Mouse (Mus musculus): ENCODE measurements at regions not wholly inside any gene's neighbourhood (a gene's known extent, or its start where the extent isn't known, plus 50 kb on each side); places are given as distances from the start of the nearest gene placed in this dataset.

- Histone ChIP-seq H3K27me3 (replicated peaks; ENCODE audit: control insufficient read depth, insufficient read depth, low read length) (no peaks in the 10 kb centered on the region), H3K27ac (ENCODE audit: low read depth, low read length) (no peak overlapping the region), H3K36me3 (ENCODE audit: control insufficient read depth, insufficient read depth, low read length) (no peaks in the 10 kb centered on the region), H3K9me3 (ENCODE audit: control insufficient read depth, low read length) (no peaks in the 10 kb centered on the region), H3K4me1 (ENCODE audit: control insufficient read depth, insufficient read depth, low read depth, low read length) (no peaks in the 10 kb centered on the region), H3K4me2 (ENCODE audit: low read length) (no peak overlapping the region), H3K4me3 (ENCODE audit: low read length) (no peak overlapping the region), H3K9ac (ENCODE audit: low read depth, low read length) (no peak overlapping the region)
- WGBS: 82% methylated on average over 4 of the region's 4 CpGs
- ATAC-seq: no peak
These were observed 141.4 kb upstream of the Jarid2 start for GRCm38 (mm10) chr13:44587846-44588245.

GRCm38 (mm10) chr13:44594645-44595044, 134.6 kb upstream of the Jarid2 start:
- no peaks in the 10 kb centered on the region for H3K36me3 ChIP-seq (ENCODE audit: control insufficient read depth, insufficient read depth, low read length)
- 80% methylated on average over 5 of the region's 5 CpGs for WGBS
- no peaks in the 10 kb centered on the region for H3K9me3 ChIP-seq (ENCODE audit: control insufficient read depth, low read length)
- H3K4me1 ChIP-seq (ENCODE audit: control insufficient read depth, insufficient read depth, low read depth, low read length): no peaks in the 10 kb centered on the region
- no peak for ATAC-seq
- no peak overlapping the region for H3K9ac ChIP-seq (ENCODE audit: low read depth, low read length)
- no peak overlapping the region for H3K4me2 ChIP-seq (ENCODE audit: low read length)
- H3K27me3 ChIP-seq (replicated peaks; ENCODE audit: control insufficient read depth, insufficient read depth, low read length): no peaks in the 10 kb centered on the region
- no peak overlapping the region for H3K27ac ChIP-seq (ENCODE audit: low read depth, low read length)
- no peak overlapping the region for H3K4me3 ChIP-seq (ENCODE audit: low read length)

GRCm38 (mm10) chr13:44597666-44598065, 131.6 kb upstream of the Jarid2 start:
- Histone ChIP-seq H3K4me3 (ENCODE audit: low read length) (no peak overlapping the region), H3K4me1 (ENCODE audit: control insufficient read depth, insufficient read depth, low read depth, low read length) (no peaks in the 10 kb centered on the region), H3K27ac (ENCODE audit: low read depth, low read length) (no peak overlapping the region), H3K9ac (ENCODE audit: low read depth, low read length) (no peak overlapping the region), H3K36me3 (ENCODE audit: control insufficient read depth, insufficient read depth, low read length) (no peaks in the 10 kb centered on the region), H3K4me2 (ENCODE audit: low read length) (no peak overlapping the region), H3K9me3 (ENCODE audit: control insufficient read depth, low read length) (no peaks in the 10 kb centered on the region), H3K27me3 (replicated peaks; ENCODE audit: control insufficient read depth, insufficient read depth, low read length) (peaks cover 2% of the 10 kb centered on the region; the same call in 1 of the 2 replicates)
- ATAC-seq: no peak
- 82% methylated on average over 1 of the region's 1 CpGs for WGBS

GRCm38 (mm10) chr13:44601024-44601423, 128.2 kb upstream of the Jarid2 start:
- no peaks in the 10 kb centered on the region for H3K4me1 ChIP-seq (ENCODE audit: control insufficient read depth, insufficient read depth, low read depth, low read length)
- no peak overlapping the region for H3K9ac ChIP-seq (ENCODE audit: low read depth, low read length)
- H3K27ac ChIP-seq (ENCODE audit: low read depth, low read length): no peak overlapping the region
- whole genome bisulfite sequencing: 75% methylated on average over 2 of the region's 2 CpGs
- no peak overlapping the region for H3K4me2 ChIP-seq (ENCODE audit: low read length)
- H3K36me3 ChIP-seq (ENCODE audit: control insufficient read depth, insufficient read depth, low read length): no peaks in the 10 kb centered on the region
- H3K4me3 ChIP-seq (ENCODE audit: low read length): no peak overlapping the region
- ATAC-seq: no peak
- peaks cover 5% of the 10 kb centered on the region for H3K27me3 ChIP-seq (replicated peaks; ENCODE audit: control insufficient read depth, insufficient read depth, low read length)
- H3K9me3 ChIP-seq (ENCODE audit: control insufficient read depth, low read length): no peaks in the 10 kb centered on the region

- Histone ChIP-seq H3K4me3 (ENCODE audit: low read length) (no peak overlapping the region), H3K9ac (ENCODE audit: low read depth, low read length) (no peak overlapping the region), H3K36me3 (ENCODE audit: control insufficient read depth, insufficient read depth, low read length) (no peaks in the 10 kb centered on the region), H3K4me1 (ENCODE audit: control insufficient read depth, insufficient read depth, low read depth, low read length) (no peaks in the 10 kb centered on the region), H3K27me3 (replicated peaks; ENCODE audit: control insufficient read depth, insufficient read depth, low read length) (peaks cover 5% of the 10 kb centered on the region), H3K27ac (ENCODE audit: low read depth, low read length) (no peak overlapping the region), H3K9me3 (ENCODE audit: control insufficient read depth, low read length) (no peaks in the 10 kb centered on the region), H3K4me2 (ENCODE audit: low read length) (no peak overlapping the region)
- 31% methylated on average over 6 of the region's 6 CpGs for whole genome bisulfite sequencing
- ATAC-seq: no peak
These were observed 126.6 kb upstream of the Jarid2 start for GRCm38 (mm10) chr13:44602658-44603057.

- Histone ChIP-seq H3K4me1 (ENCODE audit: control insufficient read depth, insufficient read depth, low read depth, low read length) (no peaks in the 10 kb centered on the region), H3K4me3 (ENCODE audit: low read length) (no peak overlapping the region), H3K9me3 (ENCODE audit: control insufficient read depth, low read length) (no peaks in the 10 kb centered on the region), H3K36me3 (ENCODE audit: control insufficient read depth, insufficient read depth, low read length) (no peaks in the 10 kb centered on the region), H3K27me3 (replicated peaks; ENCODE audit: control insufficient read depth, insufficient read depth, low read length) (peaks cover 3% of the 10 kb centered on the region; the same call in 1 of the 2 replicates), H3K9ac (ENCODE audit: low read depth, low read length) (no peak overlapping the region), H3K27ac (ENCODE audit: low read depth, low read length) (no peak overlapping the region), H3K4me2 (ENCODE audit: low read length) (no peak overlapping the region)
- no peak for ATAC-seq
- WGBS: 76% methylated on average over 13 of the region's 13 CpGs
These were observed 121.7 kb upstream of the Jarid2 start for GRCm38 (mm10) chr13:44607316-44608285.

GRCm38 (mm10) chr13:44608286-44608675, 121.0 kb upstream of the Jarid2 start:
- H3K4me2 ChIP-seq (ENCODE audit: low read length): no peak overlapping the region
- ATAC-seq: no peak
- no peaks in the 10 kb centered on the region for H3K4me1 ChIP-seq (ENCODE audit: control insufficient read depth, insufficient read depth, low read depth, low read length)
- H3K27me3 ChIP-seq (replicated peaks; ENCODE audit: control insufficient read depth, insufficient read depth, low read length): peaks cover 1% of the 10 kb centered on the region; the same call in 1 of the 2 replicates
- WGBS: 80% methylated on average over 3 of the region's 3 CpGs
- no peaks in the 10 kb centered on the region for H3K9me3 ChIP-seq (ENCODE audit: control insufficient read depth, low read length)
- H3K9ac ChIP-seq (ENCODE audit: low read depth, low read length): no peak overlapping the region
- no peak overlapping the region for H3K27ac ChIP-seq (ENCODE audit: low read depth, low read length)
- no peaks in the 10 kb centered on the region for H3K36me3 ChIP-seq (ENCODE audit: control insufficient read depth, insufficient read depth, low read length)
- H3K4me3 ChIP-seq (ENCODE audit: low read length): no peak overlapping the region

GRCm38 (mm10) chr13:44608681-44609335, 120.5 kb upstream of the Jarid2 start:
- Histone ChIP-seq H3K36me3 (ENCODE audit: control insufficient read depth, insufficient read depth, low read length) (no peaks in the 10 kb centered on the region), H3K9me3 (ENCODE audit: control insufficient read depth, low read length) (no peaks in the 10 kb centered on the region), H3K27ac (ENCODE audit: low read depth, low read length) (no peak overlapping the region), H3K4me2 (ENCODE audit: low read length) (no peak overlapping the region), H3K27me3 (replicated peaks; ENCODE audit: control insufficient read depth, insufficient read depth, low read length) (no peaks in the 10 kb centered on the region), H3K4me3 (ENCODE audit: low read length) (no peak overlapping the region), H3K9ac (ENCODE audit: low read depth, low read length) (no peak overlapping the region), H3K4me1 (ENCODE audit: control insufficient read depth, insufficient read depth, low read depth, low read length) (no peaks in the 10 kb centered on the region)
- ATAC-seq: no peak
- 75% methylated on average over 11 of the region's 11 CpGs for WGBS

GRCm38 (mm10) chr13:44609606-44610005, 119.7 kb upstream of the Jarid2 start:
- no peak overlapping the region for H3K4me3 ChIP-seq (ENCODE audit: low read length)
- H3K9me3 ChIP-seq (ENCODE audit: control insufficient read depth, low read length): no peaks in the 10 kb centered on the region
- no peaks in the 10 kb centered on the region for H3K27me3 ChIP-seq (replicated peaks; ENCODE audit: control insufficient read depth, insufficient read depth, low read length)
- no peak overlapping the region for H3K27ac ChIP-seq (ENCODE audit: low read depth, low read length)
- H3K4me1 ChIP-seq (ENCODE audit: control insufficient read depth, insufficient read depth, low read depth, low read length): no peaks in the 10 kb centered on the region
- H3K4me2 ChIP-seq (ENCODE audit: low read length): no peak overlapping the region
- no peak overlapping the region for H3K9ac ChIP-seq (ENCODE audit: low read depth, low read length)
- ATAC-seq: no peak
- 83% methylated on average over 5 of the region's 5 CpGs for WGBS
- no peaks in the 10 kb centered on the region for H3K36me3 ChIP-seq (ENCODE audit: control insufficient read depth, insufficient read depth, low read length)
